In genomic region chr16:21694463-21695241, GRCm38 (mm10) we compare ENCODE assay signal across 9 mouse cellular contexts. TPM values are rescaled to one million over a fixed set of nuclear protein-coding genes. Genes with fewer than 3 reads are reported as not detected.
DNase-seq lines count a peak whose midpoint lies in the region; ATAC-seq lines count a peak whose summit lies in the region.
"Had no signal": no experiment of that assay in that cellular context is flagged by ENCODE, and none has a peak within 500 bp of the region (broad histone marks: within the 10 kb centered on the region; RNA-seq: fewer than 3 reads in every experiment).

2510009E07Rik (minus strand) TSS chr16:21694665.

- H3K9ac ChIP-seq in forebrain, embryonic 16.5 days (replicated peaks; ENCODE audit: low read depth, low read length) = peak within 1 kb of the TSS; percentile 96
- H3K9ac ChIP-seq in liver, embryonic 16.5 days (ENCODE audit: low read depth, low read length) = peak within 1 kb of the TSS; percentile 65
- peak within 1 kb of the TSS; percentile 98 for H3K9ac ChIP-seq in neural tube, embryonic 13.5 days

- peak within 1 kb of the TSS; percentile 63 for H3K4me2 ChIP-seq in forebrain, embryonic 16.5 days (ENCODE audit: low read length)
- H3K4me2 ChIP-seq in liver, embryonic 16.5 days (ENCODE audit: low read depth, low read length) = peak within 1 kb of the TSS; percentile 75
- peak within 1 kb of the TSS; percentile 84 for H3K4me2 ChIP-seq in neural tube, embryonic 13.5 days

- H3K4me1 ChIP-seq in forebrain, embryonic 16.5 days (replicated peaks; ENCODE audit: control insufficient read depth, insufficient read depth, low read length) = peaks cover 28% of the 10 kb centered on the region
- H3K4me1 ChIP-seq in liver, embryonic 16.5 days (ENCODE audit: control insufficient read depth, low read depth, low read length) = no peaks in the 10 kb centered on the region
- peaks cover 52% of the 10 kb centered on the region for H3K4me1 ChIP-seq in neural tube, embryonic 13.5 days (replicated peaks)

- H3K9me3 ChIP-seq in forebrain, embryonic 16.5 days (ENCODE audit: control insufficient read depth, low read length) = no peaks in the 10 kb centered on the region
- no peaks in the 10 kb centered on the region for H3K9me3 ChIP-seq in liver, embryonic 16.5 days (replicated peaks; ENCODE audit: control insufficient read depth, low read length)
- H3K9me3 ChIP-seq in neural tube, embryonic 13.5 days = no peaks in the 10 kb centered on the region

- H3K27ac ChIP-seq in forebrain, embryonic 16.5 days (ENCODE audit: low read length) = peak within 1 kb of the TSS; percentile 83
- peak within 1 kb of the TSS; percentile 52 for H3K27ac ChIP-seq in liver, embryonic 16.5 days (ENCODE audit: low read length)
- peak within 1 kb of the TSS; percentile 98 for H3K27ac ChIP-seq in neural tube, embryonic 13.5 days (replicated peaks)

- WGBS in forebrain, embryonic 16.5 days = 1% methylated on average over 53 of the region's 61 CpGs
- WGBS in liver, embryonic 16.5 days (ENCODE audit: insufficient replicate concordance) = 1% methylated on average over 56 of the region's 61 CpGs
- under 1% methylated on average over 52 of the region's 61 CpGs for WGBS in neural tube, embryonic 13.5 days

- DNase-seq in cerebellum, adult 11 months = peak; percentile 93
- DNase-seq in heart, postnatal 14 days = peak; percentile 90 to 93
- peak; percentile 93 for DNase-seq in layer of hippocampus, adult 11-12 months (ENCODE audit: low spot score)
- DNase-seq in telencephalon, adult 2 months (ENCODE audit: low read depth, low spot score) = peak; percentile 86

- peak within 1 kb of the TSS; percentile 67 for H3K4me3 ChIP-seq in forebrain, embryonic 16.5 days (replicated peaks; ENCODE audit: low read length)
- peak within 1 kb of the TSS; percentile 66 for H3K4me3 ChIP-seq in liver, embryonic 16.5 days (ENCODE audit: low read depth, low read length)
- H3K4me3 ChIP-seq in neural tube, embryonic 13.5 days = peak within 1 kb of the TSS; percentile 81

- peak; percentile 68 for ATAC-seq in CD4-positive, CD25-positive, alpha-beta regulatory T cell, adult 4 months
- ATAC-seq in forebrain, embryonic 16.5 days = peak; percentile 89
- ATAC-seq in liver, embryonic 16.5 days (ENCODE audit: low read depth) = peak; percentile 84
- ATAC-seq in neural tube, embryonic 13.5 days (ENCODE audit: low read depth) = peak; percentile 92

- intact Hi-C loops in heart, postnatal 14 days (cut with DNase I) = loop anchor here (5.0 to 10.0 kb wide), 3 partner anchors 37 to 980 kb away; partner anchors contain the start of genes Clcn2 and Polr2h

- no peaks in the 10 kb centered on the region for H3K27me3 ChIP-seq in forebrain, embryonic 16.5 days (replicated peaks; ENCODE audit: control insufficient read depth, insufficient read depth, low read length)
- H3K27me3 ChIP-seq in liver, embryonic 16.5 days (ENCODE audit: control insufficient read depth, insufficient read depth, low read depth, low read length) = peaks cover 26% of the 10 kb centered on the region
- no peaks in the 10 kb centered on the region for H3K27me3 ChIP-seq in neural tube, embryonic 13.5 days

- H3K36me3 ChIP-seq in forebrain, embryonic 16.5 days (ENCODE audit: control insufficient read depth, insufficient read depth) = no peaks in the 10 kb centered on the region
- H3K36me3 ChIP-seq in liver, embryonic 16.5 days (ENCODE audit: control insufficient read depth, insufficient read depth) = no peaks in the 10 kb centered on the region
- H3K36me3 ChIP-seq in neural tube, embryonic 13.5 days = no peaks in the 10 kb centered on the region

RNA-seq across cellular contexts. Expression of gene 2510009E07Rik, which starts in this region (rescaled TPM):
- 1 to 10 TPM; 3.4 to 3.8 TPM for polyA plus RNA-seq in CD4-positive, CD25-positive, alpha-beta regulatory T cell, adult 4 months (2017; shearing (Covaris generic))
- polyA plus RNA-seq in forebrain, embryonic 16.5 days (2015; fragmentation: Nextera tagmentation; extraction: Ambion mirVana) = 43.0 and 43.9 TPM in 2 replicates
- total RNA-seq in heart, postnatal 14 days (2021) = 10 to 100 TPM; 29.0 to 31.1 TPM
- polyA plus RNA-seq in liver, embryonic 16.5 days (2015; fragmentation: Nextera tagmentation; extraction: Ambion mirVana) = 2.8 and 3.2 TPM in 2 replicates
- polyA plus RNA-seq in neural tube, embryonic 13.5 days (2015; fragmentation: Nextera tagmentation; extraction: Ambion mirVana) = 54.0 and 56.5 TPM in 2 replicates
- total RNA-seq: MEL had no signal

Comparison
In these comparisons a context has a peak if more than half of its experiments do, and no peak if none do; other contexts are left out.
1. Peak in every context shown above with its lines: DNase-seq, ATAC-seq, H3K4me3 ChIP-seq and H3K27ac ChIP-seq.